In the genomic region with DNA sequence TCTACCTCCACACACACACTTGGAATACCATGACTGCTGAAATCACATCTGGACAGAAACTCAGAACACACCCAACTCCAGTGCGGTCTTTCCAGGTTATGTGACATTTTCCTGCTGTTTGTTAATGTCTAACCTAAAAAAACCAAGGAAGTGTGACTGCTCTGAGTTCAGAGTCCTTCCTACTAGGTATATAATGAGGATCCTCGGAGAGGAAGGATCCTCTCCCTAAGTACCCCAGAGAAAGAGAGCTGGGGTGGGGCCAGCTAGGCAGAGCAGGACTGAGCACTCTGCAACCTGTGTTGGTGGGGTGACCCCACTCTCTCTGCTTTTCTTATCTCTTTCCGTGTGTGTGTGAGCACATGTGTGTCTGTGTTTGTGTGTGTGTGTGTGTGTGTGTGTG, we compare ENCODE assay signal across 27 mouse cellular contexts. TPM values are rescaled to one million over a fixed set of nuclear protein-coding genes. Genes with fewer than 3 reads are reported as not detected.
DNase-seq lines count a peak whose midpoint lies in the region; ATAC-seq and TF ChIP-seq lines count a peak whose summit lies in the region.
"Had no signal": no experiment of that assay in that cellular context is flagged by ENCODE, and none has a peak within 500 bp of the region (broad histone marks: within the 10 kb centered on the region; RNA-seq: fewer than 3 reads in every experiment).

No protein-coding gene starts in this region.

- no peak for ATAC-seq in kidney, embryonic 14.5 days (ENCODE audit: low FRiP score, low TSS enrichment)
- no peak for ATAC-seq in kidney, embryonic 15.5 days (replicated peaks; ENCODE audit: low FRiP score)
- ATAC-seq: activated CD4-positive, CD25-positive, alpha-beta regulatory T cell, adult 4 months; forebrain, embryonic 14.5 days; hindbrain, postnatal 0 days had no signal

- 62% methylated on average over 3 of the region's 3 CpGs for WGBS in kidney, embryonic 14.5 days
- WGBS in kidney, embryonic 15.5 days, result 71% methylated on average over 3 of the region's 3 CpGs

- H3K9ac ChIP-seq in kidney, embryonic 14.5 days (ENCODE audit: low read depth, low read length), result no peak overlapping the region
- no peak overlapping the region for H3K9ac ChIP-seq in kidney, embryonic 15.5 days
- H3K9ac ChIP-seq: embryonic facial prominence, embryonic 12.5 days; embryonic facial prominence, embryonic 15.5 days; heart, embryonic 13.5 days; hindbrain, embryonic 14.5 days had no signal

- intact Hi-C loops in gastrocnemius, adult 2 months (cut with DNase I), result no loop called here

- no peak overlapping the region for H3K4me2 ChIP-seq in kidney, embryonic 14.5 days (replicated peaks; ENCODE audit: low read depth, low read length)
- no peak overlapping the region for H3K4me2 ChIP-seq in kidney, embryonic 15.5 days
- H3K4me2 ChIP-seq: embryonic facial prominence, embryonic 12.5 days; embryonic facial prominence, embryonic 15.5 days; heart, embryonic 13.5 days; hindbrain, embryonic 14.5 days had no signal

- H3K4me1 ChIP-seq in kidney, embryonic 14.5 days (ENCODE audit: control insufficient read depth, insufficient read depth, low read length), result peaks cover 10% of the 10 kb centered on the region
- peaks cover 69% of the 10 kb centered on the region for H3K4me1 ChIP-seq in kidney, embryonic 15.5 days

- no peaks in the 10 kb centered on the region; the same call in 1 of the 2 replicates for H3K9me3 ChIP-seq in kidney, embryonic 14.5 days (ENCODE audit: control insufficient read depth, low read length)
- H3K9me3 ChIP-seq in kidney, embryonic 15.5 days (replicated peaks), result no peaks in the 10 kb centered on the region
- H3K9me3 ChIP-seq: embryonic facial prominence, embryonic 12.5 days; embryonic facial prominence, embryonic 15.5 days; heart, embryonic 13.5 days had no signal

- no peak for TF ChIP-seq CTCF in gastrocnemius, adult 2 months (IDR thresholded peaks at IDR 0.05)

- H3K27ac ChIP-seq in gastrocnemius, adult 2 months, result peak overlapping the region; percentile 96
- no peak overlapping the region for H3K27ac ChIP-seq in kidney, embryonic 14.5 days (ENCODE audit: low read depth, low read length)
- no peak overlapping the region for H3K27ac ChIP-seq in kidney, embryonic 15.5 days
- H3K27ac ChIP-seq: embryonic facial prominence, embryonic 12.5 days; embryonic facial prominence, embryonic 15.5 days; heart, embryonic 13.5 days; hindbrain, embryonic 14.5 days; hindbrain, postnatal 0 days had no signal

- peak overlapping the region; percentile 35 for H3K4me3 ChIP-seq in gastrocnemius, adult 2 months
- H3K4me3 ChIP-seq in kidney, embryonic 14.5 days (ENCODE audit: low read length), result no peak overlapping the region
- no peak overlapping the region for H3K4me3 ChIP-seq in kidney, embryonic 15.5 days (replicated peaks)
- H3K4me3 ChIP-seq: embryonic facial prominence, embryonic 12.5 days; embryonic facial prominence, embryonic 15.5 days; heart, embryonic 13.5 days had no signal

- H3K36me3 ChIP-seq in kidney, embryonic 14.5 days (ENCODE audit: control insufficient read depth, insufficient read depth, low read length), result peaks cover 74% of the 10 kb centered on the region
- peaks cover 83% of the 10 kb centered on the region for H3K36me3 ChIP-seq in kidney, embryonic 15.5 days

- no peak for DNase-seq in gastrocnemius, adult 2 months
- DNase-seq in gastrocnemius, adult 8-10 months (ENCODE audit: low spot score in 2 of 2), result no peak
- DNase-seq in kidney, adult 9 months, result peak; percentile 73
- peak; percentile 54 for DNase-seq in kidney, postnatal 14 days
- no peak for DNase-seq in lung, postnatal 25 days (ENCODE audit: low spot score)
- no peak for DNase-seq in right cerebral cortex, postnatal 10 days (ENCODE audit: low spot score in 2 of 2)
- DNase-seq: adrenal gland, adult 8-10 months; adrenal gland, postnatal 25 days; cerebellum, adult 2 months; cerebellum, adult 9-11 months; cerebellum, postnatal 25 days; heart, adult 11 months; heart, postnatal 14 days; heart, postnatal 4 days had no signal

- H3K27me3 ChIP-seq in kidney, embryonic 14.5 days (ENCODE audit: control insufficient read depth, insufficient read depth, low read length), result no peaks in the 10 kb centered on the region
- no peaks in the 10 kb centered on the region for H3K27me3 ChIP-seq in kidney, embryonic 15.5 days
- H3K27me3 ChIP-seq: embryonic facial prominence, embryonic 12.5 days; embryonic facial prominence, embryonic 15.5 days; heart, embryonic 13.5 days had no signal

RNA-seq across cellular contexts. Expression of a gene that starts 10.6 kb away (rescaled TPM):
- total RNA-seq in gastrocnemius, adult 2 months (2021), result 100 to 1,000 TPM; 138 to 200 TPM
- 100 to 1,000 TPM; 140 to 220 (median 197) TPM for total RNA-seq in gastrocnemius, adult 8-10 months (2022)
- polyA plus RNA-seq in kidney, embryonic 14.5 days (2014; fragmentation: Nextera tagmentation; extraction: Ambion mirVana), result 57.8 and 75.5 TPM in 2 replicates
- polyA plus RNA-seq in kidney, embryonic 15.5 days (2015; fragmentation: Nextera tagmentation; extraction: Ambion mirVana), result 84.7 and 97.3 TPM in 2 replicates

RNA-seq across cellular contexts. Expression of a gene that starts 12.6 kb away (rescaled TPM):
- 10 to 100 TPM; 11.8 to 15.7 TPM for total RNA-seq in gastrocnemius, adult 2 months (2021)
- total RNA-seq in gastrocnemius, adult 8-10 months (2022), result 10 to 100 TPM in 2 of 4 experiments, 1 to 10 TPM in 2; 8.6 to 11.7 (median 9.8) TPM
- polyA plus RNA-seq in kidney, embryonic 14.5 days (2014; fragmentation: Nextera tagmentation; extraction: Ambion mirVana), result 26.3 and 50.3 TPM in 2 replicates
- polyA plus RNA-seq in kidney, embryonic 15.5 days (2015; fragmentation: Nextera tagmentation; extraction: Ambion mirVana), result 43.7 and 48.1 TPM in 2 replicates

RNA-seq across cellular contexts. Expression of a gene that starts 28.2 kb away (rescaled TPM):
- total RNA-seq in gastrocnemius, adult 2 months (2021), result 10 to 100 TPM; 49.9 to 81.7 TPM
- total RNA-seq in gastrocnemius, adult 8-10 months (2022), result 10 to 100 TPM; 66.4 to 76.7 (median 72.5) TPM
- polyA plus RNA-seq in kidney, embryonic 14.5 days (2014; fragmentation: Nextera tagmentation; extraction: Ambion mirVana), result 54.2 and 68.5 TPM in 2 replicates
- polyA plus RNA-seq in kidney, embryonic 15.5 days (2015; fragmentation: Nextera tagmentation; extraction: Ambion mirVana), result 85.1 and 94.7 TPM in 2 replicates

RNA-seq across cellular contexts. Expression of a gene that starts 46.8 kb away (rescaled TPM):
- total RNA-seq in gastrocnemius, adult 2 months (2021), result 1 to 10 TPM in 1 of 2 experiments, under 1 TPM in 1; 0.79 to 1.5 TPM
- total RNA-seq in gastrocnemius, adult 8-10 months (2022), result 1 to 10 TPM in 1 of 4 experiments, under 1 TPM in 3; 0.22 to 1.1 (median 0.38) TPM
- 2.0 and 2.4 TPM in 2 replicates for polyA plus RNA-seq in kidney, embryonic 14.5 days (2014; fragmentation: Nextera tagmentation; extraction: Ambion mirVana)
- 1.7 TPM in 2 replicates for polyA plus RNA-seq in kidney, embryonic 15.5 days (2015; fragmentation: Nextera tagmentation; extraction: Ambion mirVana)
- total RNA-seq: common myeloid progenitor, adult 5-6 weeks had no signal

RNA-seq across cellular contexts. Expression of a gene that starts 49.3 kb away (rescaled TPM):
- total RNA-seq in gastrocnemius, adult 2 months (2021), result not detected
- total RNA-seq in gastrocnemius, adult 8-10 months (2022), result not detected
- polyA plus RNA-seq in kidney, embryonic 14.5 days (2014; fragmentation: Nextera tagmentation; extraction: Ambion mirVana), result 54.5 and 60.9 TPM in 2 replicates
- 33.0 and 34.2 TPM in 2 replicates for polyA plus RNA-seq in kidney, embryonic 15.5 days (2015; fragmentation: Nextera tagmentation; extraction: Ambion mirVana)
- total RNA-seq: adrenal gland, adult 8-10 months; adrenal gland, postnatal 25 days; gastrocnemius, postnatal 14 days; gastrocnemius, postnatal 4 days; heart, postnatal 14 days; heart, postnatal 4 days; hindbrain, postnatal 0 days had no signal
- polyA plus RNA-seq: brain, embryonic 14.5 days; cerebellum, adult 2 months had no signal

Comparison
In these comparisons a context has a peak if more than half of its experiments do, and no peak if none do; other contexts are left out.
1. DNase-seq: peak in kidney, adult 9 months (single experiment) and kidney, postnatal 14 days (single experiment); none in gastrocnemius, adult 2 months (single experiment), gastrocnemius, adult 8-10 months (0 of 2), lung, postnatal 25 days (single experiment) and right cerebral cortex, postnatal 10 days (0 of 2).